Mouse (Mus musculus) heart, adult 2 months (tissue): ENCODE measurements at regions not wholly inside any gene's neighbourhood (a gene's known extent, or its start where the extent isn't known, plus 50 kb on each side); places are given as distances from the start of the nearest gene placed in this dataset.
A peak's percentile ranks its signal among the peaks of the same experiment; 100 is the strongest.

Source experiments
- DNase-seq, 2 experiments: peaks; one replicate each; pipeline ENCODE4 v3.0.0; 2021
- H3K27ac ChIP-seq: fragments of 200-600 bp; 2 replicates; pipeline ENCODE4 v1.8.1; 2022
- H3K27me3 ChIP-seq: fragments of 200-500 bp; 2 replicates; pipeline ENCODE4 v1.6.1; 2012; ENCODE audit warnings: mild to moderate bottlenecking, low read length, inconsistent platforms, mixed read lengths; ENCODE audit not compliant: control insufficient read depth, insufficient read depth
- H3K36me3 ChIP-seq: fragments of 200-500 bp; 2 replicates; pipeline ENCODE4 v1.6.1; 2012; ENCODE audit warnings: low read length, inconsistent platforms; ENCODE audit not compliant: control insufficient read depth, insufficient read depth
- H3K4me1 ChIP-seq: fragments of 200-500 bp; 2 replicates; pipeline ENCODE4 v1.6.1; 2011; ENCODE audit warnings: low read length; ENCODE audit not compliant: control insufficient read depth, insufficient read depth
- H3K4me3 ChIP-seq: fragments of 200-600 bp; 2 replicates; pipeline ENCODE4 v1.8.1; 2022
- H3K79me2 ChIP-seq: fragments of 200-500 bp; replicated peaks from 2 replicates; pipeline ENCODE4 v1.6.1; 2012; ENCODE audit warnings: mild to moderate bottlenecking, inconsistent platforms, low read length, moderate library complexity, mixed read lengths; ENCODE audit not compliant: control insufficient read depth, insufficient read depth
- H3K9ac ChIP-seq: fragments of 200-500 bp; 2 replicates; pipeline ENCODE4 v1.6.1; 2012; ENCODE audit warnings: low read depth, mild to moderate bottlenecking, control low read depth, inconsistent platforms, low read length, mixed read lengths
- CTCF ChIP-seq: fragments of 200-600 bp; IDR thresholded peaks from 2 replicates; pipeline ENCODE4 v1.8.1; 2022; ENCODE audit warnings: antibody characterized with exemption, mild to moderate bottlenecking, moderate library complexity
- EP300 ChIP-seq: fragments of 200-500 bp; IDR thresholded peaks from 2 replicates; pipeline ENCODE4 v1.6.1; 2011; ENCODE audit warnings: low read depth, low read length, control low read depth; ENCODE audit not compliant: insufficient read depth
- POLR2A ChIP-seq: fragments of 200-500 bp; IDR thresholded peaks from 2 replicates; pipeline ENCODE4 v1.6.1; 2011; ENCODE audit warnings: mild to moderate bottlenecking, low read depth, low read length, control low read depth; ENCODE audit not compliant: insufficient read depth
- WGBS: fragments of 180-500 bp; shearing (Covaris S2); methylation state at CpG from one replicate; pipeline ENCODE4 v1.1.7; 2018; 5-methylcytosine and 5-hydroxymethylcytosine counted together
- intact Hi-C: fragments of 180-260 bp; cut with DNase I; formaldehyde crosslinking; loops from one replicate; pipeline ENCODE4 v1.15.1; 2025

- intact Hi-C loops, result no loop called here
- Histone ChIP-seq H3K79me2 (no peaks in the 10 kb centered on the region), H3K9ac (no peak overlapping the region), H3K36me3 (no peaks in the 10 kb centered on the region), H3K4me1 (peaks cover 3% of the 10 kb centered on the region), H3K4me3 (no peak overlapping the region), H3K27ac (no peak overlapping the region), H3K27me3 (no peaks in the 10 kb centered on the region)
- 76% methylated on average over 19 of the region's 19 CpGs for whole genome bisulfite sequencing
- DNase-seq, result no peak
- TF ChIP-seq EP300, result no peak
- TF ChIP-seq CTCF, result no peak
- no peak for TF ChIP-seq POLR2A
Measured at GRCm38 (mm10) chr6:31658447-31659199, 94.8 kb upstream of the Podxl start.

DNA sequence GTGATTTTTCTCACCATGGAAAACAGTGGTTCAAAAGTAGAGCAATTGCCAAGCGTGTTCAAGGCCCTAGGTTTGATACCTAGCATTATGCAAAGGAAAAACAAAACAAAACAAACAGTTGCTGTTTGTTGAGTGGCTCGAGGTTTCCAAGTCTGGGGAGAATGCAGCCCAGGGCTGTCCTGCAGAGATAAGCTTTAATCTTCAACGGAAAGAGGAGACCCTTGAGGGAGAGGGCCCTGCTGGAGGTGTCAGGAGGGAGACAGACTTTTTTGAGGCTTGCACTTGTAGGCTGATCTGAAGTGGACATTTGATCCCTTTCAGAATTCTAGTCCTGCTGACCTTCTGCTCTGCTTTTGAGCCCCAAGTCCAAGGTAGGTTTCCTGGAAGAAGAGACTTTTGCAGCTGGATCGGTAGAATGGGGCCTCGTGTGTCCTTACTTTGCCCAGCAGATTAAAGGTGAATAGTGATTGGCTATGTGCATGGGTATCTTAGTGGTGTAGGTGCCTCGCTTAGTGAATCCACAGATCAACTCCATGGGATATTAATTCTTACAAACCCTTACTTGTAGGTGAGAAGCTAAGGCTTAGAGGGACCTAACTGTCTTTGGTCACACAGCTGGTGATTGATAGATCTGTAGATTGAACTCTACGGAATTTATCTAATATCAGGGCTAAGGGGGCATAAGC, 87.2 kb upstream of the Podxl start:
- intact Hi-C loops, result no loop called here
- no peaks in the 10 kb centered on the region for H3K27me3 ChIP-seq
- H3K36me3 ChIP-seq, result no peaks in the 10 kb centered on the region
- no peak overlapping the region for H3K4me3 ChIP-seq
- H3K27ac ChIP-seq, result no peak overlapping the region
- no peaks in the 10 kb centered on the region for H3K79me2 ChIP-seq
- no peak overlapping the region for H3K9ac ChIP-seq
- no peaks in the 10 kb centered on the region for H3K4me1 ChIP-seq
- WGBS, result 62% methylated on average over 7 of the region's 7 CpGs
- DNase-seq, result no peak
- TF ChIP-seq CTCF (no peak), POLR2A (no peak), EP300 (no peak)

GRCm38 (mm10) chr6:31645261-31645660, 81.5 kb upstream of the Podxl start:
- DNase-seq, result no peak
- Histone ChIP-seq H3K9ac (no peak overlapping the region), H3K79me2 (no peaks in the 10 kb centered on the region), H3K27ac (no peak overlapping the region), H3K4me1 (peaks cover 11% of the 10 kb centered on the region), H3K36me3 (no peaks in the 10 kb centered on the region), H3K4me3 (no peak overlapping the region), H3K27me3 (no peaks in the 10 kb centered on the region)
- TF ChIP-seq CTCF (no peak), EP300 (no peak), POLR2A (no peak)
- 73% methylated on average over 6 of the region's 6 CpGs for WGBS
- intact Hi-C loops, result no loop called here

GRCm38 (mm10) chr6:31644504-31644903, 80.7 kb upstream of the Podxl start:
- Histone ChIP-seq H3K27me3 (no peaks in the 10 kb centered on the region), H3K4me3 (no peak overlapping the region), H3K79me2 (no peaks in the 10 kb centered on the region), H3K9ac (no peak overlapping the region), H3K27ac (no peak overlapping the region), H3K4me1 (peaks cover 11% of the 10 kb centered on the region), H3K36me3 (no peaks in the 10 kb centered on the region)
- TF ChIP-seq POLR2A (no peak), EP300 (no peak), CTCF (no peak)
- 88% methylated on average over 5 of the region's 5 CpGs for WGBS
- intact Hi-C loops, result no loop called here
- no peak for DNase-seq

DNA sequence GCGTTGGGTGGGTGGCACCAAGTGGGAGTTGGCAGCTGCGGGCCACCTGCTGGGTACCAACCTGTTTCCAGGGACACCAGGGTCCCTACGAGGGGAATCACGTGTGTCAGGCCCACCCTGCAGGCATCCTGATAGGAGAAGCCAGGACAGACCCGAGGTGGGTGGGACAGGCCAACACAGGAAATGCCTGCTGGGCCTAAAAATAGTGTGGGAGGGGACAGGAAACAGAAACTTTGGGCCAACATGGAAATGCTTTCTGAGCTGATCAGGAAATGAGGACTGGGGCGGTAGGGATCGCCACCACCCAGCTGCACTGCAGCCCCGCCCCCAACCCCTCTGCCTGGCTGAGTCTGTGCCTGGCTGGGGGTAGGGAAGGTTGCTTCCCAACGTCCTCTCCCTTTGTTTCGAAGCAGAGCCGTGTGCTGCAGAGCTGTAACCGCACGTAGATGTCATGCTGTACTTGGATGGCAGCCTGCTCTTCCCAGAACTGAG, 78.7 kb upstream of the Podxl start:
- Histone ChIP-seq H3K27me3 (no peaks in the 10 kb centered on the region), H3K36me3 (no peaks in the 10 kb centered on the region), H3K4me1 (peaks cover 16% of the 10 kb centered on the region), H3K9ac (peak overlapping the region; percentile 18; the same call in 1 of the 2 replicates), H3K4me3 (no peak overlapping the region), H3K79me2 (no peaks in the 10 kb centered on the region), H3K27ac (peak overlapping the region; percentile 93)
- DNase-seq, result peak; percentile 82 to 89
- WGBS, result 10% methylated on average over 13 of the region's 13 CpGs
- TF ChIP-seq EP300 (peak; percentile 95), POLR2A (peak; percentile 77), CTCF (no peak)
- intact Hi-C loops, result loop anchor here (2.0 kb wide), 1 partner anchor 50 kb away; no protein-coding TSS in a partner anchor

GRCm38 (mm10) chr6:31640745-31641144, 77.0 kb upstream of the Podxl start:
- 54% methylated on average over 2 of the region's 2 CpGs for WGBS
- Histone ChIP-seq H3K9ac (no peak overlapping the region), H3K27me3 (no peaks in the 10 kb centered on the region), H3K4me1 (peaks cover 17% of the 10 kb centered on the region), H3K4me3 (no peak overlapping the region), H3K36me3 (no peaks in the 10 kb centered on the region), H3K79me2 (no peaks in the 10 kb centered on the region), H3K27ac (peak overlapping the region; percentile 93)
- no peak for DNase-seq
- intact Hi-C loops, result no loop called here
- no peak for TF ChIP-seq CTCF
- TF ChIP-seq POLR2A, result no peak
- TF ChIP-seq EP300, result no peak
